Mouse (Mus musculus) stomach, embryonic 14.5 days (tissue): ENCODE measurements at regions not wholly inside any gene's neighbourhood (a gene's known extent, or its start where the extent isn't known, plus 50 kb on each side); places are given as distances from the start of the nearest gene placed in this dataset.

Source experiments
- ATAC-seq: fragments of 200-750 bp; cut with Nextera tagmentation; 2 replicates; pipeline ENCODE4 v1.8.0; 2017; ENCODE audit warnings: low read depth, moderate TSS enrichment; ENCODE audit not compliant: insufficient number of reproducible peaks, insufficient read depth, low FRiP score
- H3K27ac ChIP-seq: fragments of 300-500 bp; sonication (generic); 2 replicates; pipeline ENCODE4 v1.5.1; 2014; ENCODE audit warnings: mild to moderate bottlenecking, low read length, moderate library complexity, mixed read lengths
- H3K27me3 ChIP-seq: fragments of 300-500 bp; sonication (generic); 2 replicates; pipeline ENCODE4 v1.6.1; 2014; ENCODE audit warnings: low read length, control low read depth, mixed read lengths; ENCODE audit not compliant: control insufficient read depth, insufficient read depth
- H3K36me3 ChIP-seq: fragments of 300-500 bp; sonication (generic); 2 replicates; pipeline ENCODE4 v1.6.1; 2014; ENCODE audit warnings: mild to moderate bottlenecking, control low read depth, low read length, moderate library complexity, mixed read lengths; ENCODE audit not compliant: control insufficient read depth, insufficient read depth
- H3K4me1 ChIP-seq: fragments of 300-500 bp; sonication (generic); 2 replicates; pipeline ENCODE4 v1.6.1; 2014; ENCODE audit warnings: low read length, control low read depth, mixed read lengths; ENCODE audit not compliant: control insufficient read depth, insufficient read depth
- H3K4me2 ChIP-seq: fragments of 300-500 bp; sonication (generic); replicated peaks from 2 replicates; pipeline ENCODE4 v1.6.1; 2014; ENCODE audit warnings: low read depth, low read length, control low read depth
- H3K4me3 ChIP-seq: fragments of 300-500 bp; sonication (generic); 2 replicates; pipeline ENCODE4 v1.5.1; 2014; ENCODE audit warnings: low read depth, low read length, control low read depth
- H3K9ac ChIP-seq: fragments of 300-500 bp; sonication (generic); replicated peaks from 2 replicates; pipeline ENCODE4 v1.6.1; 2014; ENCODE audit warnings: low read depth, mild to moderate bottlenecking, control low read depth, low read length, moderate library complexity, mixed read lengths
- H3K9me3 ChIP-seq: fragments of 300-500 bp; sonication (generic); 2 replicates; pipeline ENCODE4 v1.6.1; 2016; ENCODE audit warnings: low read depth, low read length, control low read depth; ENCODE audit not compliant: control insufficient read depth
- WGBS: fragments of 180-500 bp; shearing (Covaris S2); extraction: QIAGEN DNeasy Blood & Tissue Kit; methylation state at CpG from one replicate; pipeline ENCODE4 v1.1.7; 2014; 5-methylcytosine and 5-hydroxymethylcytosine counted together

DNA sequence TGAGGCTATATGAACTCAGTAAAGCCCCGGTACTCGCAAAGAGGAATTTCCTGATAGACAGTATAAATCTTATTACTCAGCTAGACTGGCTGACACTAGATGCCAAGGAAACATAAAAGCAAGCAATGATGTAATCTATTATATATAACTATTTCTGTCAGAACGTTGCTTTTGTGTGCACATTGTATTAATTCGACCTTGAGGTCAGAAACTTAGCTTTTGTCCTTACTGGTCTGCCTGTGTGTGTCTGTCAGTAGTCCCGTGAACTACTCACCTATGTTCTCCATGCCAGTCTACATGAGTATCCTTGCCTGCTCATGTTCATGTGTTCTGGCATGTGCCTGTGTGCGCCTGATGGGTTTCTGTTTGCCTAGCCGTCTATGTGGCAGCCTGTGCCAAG is 70.5 kb downstream of the Tmx1 start:
- H3K36me3 ChIP-seq = no peaks in the 10 kb centered on the region
- H3K9me3 ChIP-seq = no peaks in the 10 kb centered on the region
- H3K9ac ChIP-seq = no peak overlapping the region
- H3K4me3 ChIP-seq = no peak overlapping the region
- no peak overlapping the region for H3K4me2 ChIP-seq
- no peaks in the 10 kb centered on the region for H3K4me1 ChIP-seq
- H3K27me3 ChIP-seq = no peaks in the 10 kb centered on the region
- WGBS = 70% methylated on average over 7 of the region's 7 CpGs
- no peak overlapping the region for H3K27ac ChIP-seq
- ATAC-seq = no peak

DNA sequence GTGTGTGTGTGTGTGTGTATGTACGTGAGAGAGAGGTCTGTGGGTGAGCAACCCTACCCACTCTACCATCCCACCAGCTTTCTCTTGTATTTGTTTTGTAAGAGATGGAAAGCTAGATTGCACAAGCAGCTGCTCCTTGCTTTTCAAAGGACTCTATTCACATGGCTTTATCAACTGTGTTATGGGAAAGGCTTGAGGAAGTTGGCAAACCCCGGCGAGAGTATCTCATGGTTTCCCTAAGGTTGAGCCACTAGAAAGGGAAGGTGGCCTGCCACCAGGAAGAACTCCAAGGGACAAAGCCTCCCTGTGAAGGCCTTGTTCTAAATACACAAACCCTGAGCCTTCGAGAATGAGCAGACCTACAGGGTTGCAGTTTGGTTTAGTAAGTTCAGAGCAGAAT is 71.8 kb downstream of the Tmx1 start:
- Histone ChIP-seq H3K27ac (no peak overlapping the region), H3K36me3 (no peaks in the 10 kb centered on the region), H3K27me3 (no peaks in the 10 kb centered on the region), H3K9me3 (no peaks in the 10 kb centered on the region), H3K4me2 (no peak overlapping the region), H3K4me1 (no peaks in the 10 kb centered on the region), H3K9ac (no peak overlapping the region), H3K4me3 (no peak overlapping the region)
- 67% methylated on average over 4 of the region's 4 CpGs for WGBS
- ATAC-seq = no peak

- Histone ChIP-seq H3K9ac (no peak overlapping the region), H3K4me2 (no peak overlapping the region), H3K27ac (no peak overlapping the region), H3K9me3 (no peaks in the 10 kb centered on the region), H3K4me3 (no peak overlapping the region), H3K36me3 (no peaks in the 10 kb centered on the region), H3K4me1 (0 out of 2 replicates have a peak, but pooled peaks cover 4% of the 10 kb centered on the region), H3K27me3 (no peaks in the 10 kb centered on the region)
- no peak for ATAC-seq
These were observed 78.8 kb downstream of the Tmx1 start for GRCm38 (mm10) chr12:70531661-70532060.

- Histone ChIP-seq H3K9me3 (no peaks in the 10 kb centered on the region), H3K36me3 (no peaks in the 10 kb centered on the region), H3K4me2 (no peak overlapping the region), H3K27me3 (no peaks in the 10 kb centered on the region), H3K4me1 (0 out of 2 replicates have a peak, but pooled peaks cover 4% of the 10 kb centered on the region), H3K4me3 (no peak overlapping the region), H3K9ac (no peak overlapping the region), H3K27ac (no peak overlapping the region)
- WGBS = 51% methylated on average over 10 of the region's 10 CpGs
- ATAC-seq = no peak
These were observed 79.3 kb downstream of the Tmx1 start for GRCm38 (mm10) chr12:70532225-70532624.

DNA sequence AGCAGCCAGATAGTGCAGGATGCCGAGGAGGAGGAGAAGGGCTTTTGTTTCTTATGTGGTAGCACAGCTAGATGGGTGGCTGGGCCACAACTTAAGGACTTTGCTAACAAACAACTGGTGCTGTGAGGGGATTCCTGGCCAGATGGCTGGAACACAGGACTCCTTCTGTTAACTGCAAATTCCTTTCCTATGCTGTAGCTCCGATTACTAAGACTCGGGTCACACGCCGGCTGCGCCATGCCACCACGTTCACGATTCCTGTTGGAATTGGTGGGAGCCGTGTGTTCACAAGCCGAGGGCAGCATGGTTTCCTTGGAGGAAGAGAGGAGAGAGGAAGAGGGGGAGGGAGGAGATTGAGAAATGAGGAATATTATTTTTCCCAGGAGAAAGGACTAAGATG is 79.9 kb downstream of the Tmx1 start:
- WGBS = 76% methylated on average over 10 of the region's 10 CpGs
- ATAC-seq = no peak
- no peak overlapping the region for H3K9ac ChIP-seq

GRCm38 (mm10) chr12:70533375-70533935 is 80.6 kb downstream of the Tmx1 start:
- no peak overlapping the region for H3K4me3 ChIP-seq
- no peaks in the 10 kb centered on the region for H3K27me3 ChIP-seq
- H3K4me1 ChIP-seq = 0 out of 2 replicates have a peak, but pooled peaks cover 4% of the 10 kb centered on the region
- H3K36me3 ChIP-seq = no peaks in the 10 kb centered on the region
- peak overlapping the region; percentile 27; the same call in 1 of the 2 replicates for H3K27ac ChIP-seq
- no peaks in the 10 kb centered on the region for H3K9me3 ChIP-seq
- ATAC-seq = no peak
- no peak overlapping the region for H3K9ac ChIP-seq
- WGBS = 52% methylated on average over 12 of the region's 12 CpGs
- H3K4me2 ChIP-seq = no peak overlapping the region

More for the DNA sequence above, 79.9 kb downstream of the Tmx1 start:
- Histone ChIP-seq H3K4me3 (no peak overlapping the region), H3K36me3 (no peaks in the 10 kb centered on the region), H3K9me3 (no peaks in the 10 kb centered on the region), H3K4me2 (no peak overlapping the region), H3K27ac (no peak overlapping the region), H3K4me1 (0 out of 2 replicates have a peak, but pooled peaks cover 4% of the 10 kb centered on the region), H3K27me3 (no peaks in the 10 kb centered on the region)

GRCm38 (mm10) chr12:70539124-70539523 is 86.2 kb downstream of the Tmx1 start:
- Histone ChIP-seq H3K4me1 (peaks cover 12% of the 10 kb centered on the region), H3K36me3 (no peaks in the 10 kb centered on the region), H3K4me2 (no peak overlapping the region), H3K27ac (no peak overlapping the region), H3K9ac (no peak overlapping the region), H3K27me3 (no peaks in the 10 kb centered on the region), H3K9me3 (no peaks in the 10 kb centered on the region), H3K4me3 (no peak overlapping the region)
- 76% methylated on average over 4 of the region's 4 CpGs for WGBS
- ATAC-seq = no peak

DNA sequence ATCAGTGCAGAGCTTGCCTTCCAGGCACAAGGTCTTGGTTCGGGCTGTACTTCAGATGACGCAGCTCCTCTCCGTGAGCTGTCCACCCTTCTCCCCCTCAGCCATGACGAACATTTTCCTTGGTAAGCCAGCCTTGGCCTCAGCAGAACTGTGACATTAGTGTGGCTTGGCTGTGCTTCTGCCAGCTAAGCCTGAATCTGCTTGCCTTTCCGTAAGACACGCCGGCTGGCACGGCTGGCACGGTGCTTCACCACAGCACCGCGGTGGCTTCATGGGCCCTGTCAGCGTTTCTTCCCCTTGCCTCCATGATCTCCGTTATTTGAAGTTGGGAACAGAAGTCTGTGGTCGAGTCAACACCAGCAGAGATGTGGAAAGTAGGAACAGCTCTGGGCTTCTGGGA is 87.0 kb downstream of the Tmx1 start:
- no peak overlapping the region for H3K4me2 ChIP-seq
- H3K4me3 ChIP-seq = no peak overlapping the region
- ATAC-seq = no peak
- no peak overlapping the region for H3K27ac ChIP-seq
- WGBS = 92% methylated on average over 14 of the region's 14 CpGs
- no peaks in the 10 kb centered on the region for H3K9me3 ChIP-seq
- peaks cover 19% of the 10 kb centered on the region for H3K4me1 ChIP-seq
- H3K9ac ChIP-seq = no peak overlapping the region
- no peaks in the 10 kb centered on the region for H3K27me3 ChIP-seq
- H3K36me3 ChIP-seq = no peaks in the 10 kb centered on the region

- Histone ChIP-seq H3K27ac (no peak overlapping the region), H3K4me2 (no peak overlapping the region), H3K9me3 (no peaks in the 10 kb centered on the region), H3K36me3 (no peaks in the 10 kb centered on the region), H3K9ac (no peak overlapping the region), H3K27me3 (no peaks in the 10 kb centered on the region), H3K4me3 (no peak overlapping the region), H3K4me1 (peaks cover 23% of the 10 kb centered on the region)
- 83% methylated on average over 4 of the region's 4 CpGs for WGBS
- no peak for ATAC-seq
These were observed 88.5 kb downstream of the Tmx1 start for GRCm38 (mm10) chr12:70541432-70541831.
